Mouse (Mus musculus) hindbrain, embryonic 12.5 days (tissue): ENCODE data around the gene Gm11114. TPM values are rescaled to one million over a fixed set of nuclear protein-coding genes. Genes with fewer than 3 reads are reported as not detected.

Experiments
- polyA plus RNA-seq: library from polyadenylated mRNA; unstranded; fragments of >200 nt; fragmentation: Nextera tagmentation; extraction: Ambion mirVana; gene quantifications from 2 replicates; pipeline ENCODE4 v1.2.1, GENCODE M21; 2016

Gene Gm11114
- polyA plus RNA-seq, 1 experiment from 2014 or later, result not detected

Other genes starting within 250 kb of the Gm11114 start
- 9.9 and 11.0 TPM in 2 replicates for gene Tent5a, start 14.6 kb downstream of the Gm11114 start, polyA plus RNA-seq